Mouse (Mus musculus): ENCODE results near the gene Nt5c1a. TPM values are rescaled to one million over a fixed set of nuclear protein-coding genes. Genes with fewer than 3 reads are reported as not detected.

The Nt5c1a gene
- not detected for polyA plus RNA-seq (2014; fragmentation: Illumina TruSeq; extraction: RNeasy Lipid Tissue Mini Kit (QIAGEN cat#74804); ENCODE audit: low read depth, low replicate concordance)

DNA sequence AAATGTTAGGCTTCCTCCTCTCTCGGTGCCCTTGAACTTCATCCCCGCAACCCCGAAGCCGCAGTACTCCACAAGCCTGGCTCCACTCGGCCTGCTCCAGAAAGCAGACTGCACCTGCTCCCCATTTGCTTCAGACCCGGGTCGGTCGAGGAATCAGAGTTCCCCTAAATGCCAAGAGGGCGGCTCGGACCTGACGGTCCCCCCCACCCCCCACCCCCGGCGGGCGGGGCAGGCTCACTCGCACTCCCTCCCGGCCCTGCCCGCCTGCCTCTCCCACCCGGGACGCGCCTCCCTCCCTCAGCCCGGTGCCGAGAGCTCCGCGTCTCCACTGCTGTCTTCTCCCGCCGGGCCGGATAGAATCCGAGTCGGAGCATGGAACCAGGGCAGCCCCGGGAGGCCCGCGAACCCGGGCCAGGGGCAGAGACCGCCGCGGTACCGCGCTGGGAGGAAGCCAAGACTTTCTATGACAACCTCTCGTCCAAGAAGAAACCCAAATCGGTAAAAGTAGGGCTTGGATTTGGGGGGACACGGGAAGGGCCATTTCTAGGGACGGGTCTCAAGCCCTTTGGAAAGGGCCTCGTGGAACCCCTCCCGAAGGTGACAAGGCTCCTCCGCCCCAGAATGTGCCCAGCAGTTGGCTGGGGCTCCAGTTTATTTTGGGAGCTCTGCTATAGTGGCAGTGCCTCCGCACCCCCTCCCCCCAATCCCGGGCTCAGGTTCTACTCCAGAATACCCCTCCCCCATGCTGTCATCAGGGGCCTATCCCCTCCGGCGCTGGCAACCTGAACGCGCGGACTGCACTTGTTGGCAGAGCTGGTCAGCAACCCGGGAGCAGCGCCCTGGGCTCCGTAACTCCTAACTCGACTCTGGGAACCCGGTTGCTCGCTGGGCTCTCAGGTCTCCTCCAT is at the start of gene Nt5c1a:
Gene Nt5c1a, plus strand, starts transcription at position 319 of the 908 bp plus-strand sequence.

DNA sequence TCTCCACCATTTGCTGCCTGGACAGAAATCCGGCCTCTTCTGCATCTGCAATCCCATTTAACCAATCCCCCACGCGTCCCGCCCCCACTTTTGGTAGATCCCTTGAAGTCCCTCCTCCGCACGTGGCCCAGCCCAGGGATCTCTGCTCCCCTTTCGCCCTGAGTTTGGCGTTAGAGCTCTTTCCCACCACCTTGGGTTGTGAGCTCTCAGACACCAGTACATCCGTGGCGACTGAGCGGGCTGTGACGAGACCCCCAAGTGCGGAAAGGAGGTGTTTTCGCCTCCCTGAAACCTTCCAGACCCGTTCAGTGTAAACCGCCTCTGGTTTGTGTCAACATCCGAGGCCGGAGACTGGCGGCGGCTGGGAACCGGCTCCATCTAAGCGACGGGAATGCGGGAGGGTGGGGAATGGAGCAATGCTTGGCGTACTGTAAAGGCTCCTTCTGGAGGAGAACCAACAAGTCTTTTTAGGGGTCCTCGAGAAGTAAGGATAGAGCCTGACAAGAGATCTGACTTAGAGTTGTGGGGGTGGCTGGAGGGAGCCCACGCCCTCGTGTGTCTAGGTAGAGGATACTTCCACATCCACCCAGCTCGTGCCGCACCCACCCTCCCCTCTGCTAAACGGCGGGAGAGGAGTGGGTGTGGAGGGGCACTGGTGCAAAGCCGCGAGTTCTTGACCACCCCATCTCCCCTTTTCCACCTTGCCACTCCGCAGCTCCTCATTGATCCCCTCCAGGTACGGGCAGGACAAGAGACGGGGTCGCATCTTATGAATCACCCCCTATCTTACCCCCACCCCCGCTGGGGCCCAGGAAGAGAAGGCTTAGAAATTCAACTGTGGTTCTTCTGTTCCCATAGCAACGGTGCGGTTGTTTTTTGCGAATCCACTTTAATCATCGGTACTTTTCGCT is 18.7 kb upstream of the Nt5c1a start, which contains the start of gene Hpcal4:
Gene Hpcal4, plus strand, starts transcription at position 900 of the 911 bp plus-strand sequence.

DNA sequence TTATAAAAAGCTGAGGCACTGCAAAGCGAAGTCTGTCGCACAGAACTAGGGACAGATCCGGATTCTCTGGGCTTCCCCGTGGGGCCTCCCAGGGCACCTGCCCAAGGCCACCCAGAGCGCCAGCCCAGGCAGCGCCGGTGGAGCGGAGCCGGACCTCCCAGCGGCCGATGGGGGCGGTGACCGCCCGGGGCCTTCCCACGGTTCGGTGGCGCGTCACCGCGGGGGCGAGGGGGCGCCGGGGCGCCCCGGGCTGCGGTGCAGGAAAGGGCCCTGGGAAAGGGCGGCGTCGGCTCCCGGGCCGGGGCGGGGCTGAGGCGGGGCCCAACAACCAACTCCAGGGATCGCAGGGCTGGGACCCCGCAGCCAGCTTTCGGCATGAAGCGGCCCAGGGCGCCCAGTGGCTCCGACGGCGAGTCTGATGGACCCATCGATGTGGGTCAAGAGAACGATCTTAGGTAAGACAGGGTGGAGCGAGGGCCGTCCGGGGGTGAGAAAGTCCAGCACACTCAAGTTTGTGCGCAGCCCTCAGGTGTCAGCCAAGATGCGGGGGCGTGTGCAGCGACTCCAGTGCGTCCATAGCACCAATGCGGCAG is 32.3 kb downstream of the Nt5c1a start, which contains the start of gene Heyl:
Gene Heyl, plus strand, starts transcription at position 65 of the 593 bp plus-strand sequence.

DNA sequence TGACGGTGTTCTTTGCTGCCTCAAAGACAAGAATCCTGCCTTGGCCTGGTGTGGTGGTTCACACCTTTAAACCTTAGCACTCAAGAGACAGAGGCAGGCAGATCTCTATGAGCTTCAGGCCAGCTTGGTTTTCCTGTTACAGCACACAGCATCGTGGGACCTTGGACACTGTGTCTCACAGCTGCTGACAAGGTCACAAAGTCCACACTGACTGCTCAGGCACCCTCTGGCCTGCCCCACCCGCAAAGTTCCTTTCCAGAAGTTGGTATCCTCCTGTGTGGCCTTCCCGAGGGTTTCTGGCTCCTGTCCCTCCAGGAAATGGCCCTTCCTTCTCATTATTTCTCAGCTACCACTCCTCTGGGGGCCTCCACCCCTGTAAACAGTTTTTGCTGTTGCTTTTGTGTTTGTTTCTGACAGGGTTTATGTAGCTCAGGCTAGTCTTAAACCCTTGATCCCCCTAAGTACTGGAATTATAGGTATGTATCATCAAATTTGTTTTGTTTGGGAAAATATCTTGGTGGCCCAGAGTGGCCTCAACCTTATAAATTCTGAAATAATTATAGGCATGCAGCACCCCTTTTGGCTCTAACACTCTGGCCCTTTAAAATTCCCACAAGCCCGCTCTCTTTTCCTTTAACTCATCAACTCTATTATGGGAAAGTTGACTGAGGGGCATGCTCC is 60.6 kb downstream of the Nt5c1a start, which contains the start of gene Pabpc4:
Gene Pabpc4, plus strand, starts transcription at position 631 of the 681 bp plus-strand sequence.

Other genes starting within 250 kb of the Nt5c1a start
- gene Mfsd2a, start 240.3 kb upstream of the Nt5c1a start, polyA plus RNA-seq (2014; fragmentation: Illumina TruSeq; extraction: RNeasy Lipid Tissue Mini Kit (QIAGEN cat#74804); ENCODE audit: low read depth, low replicate concordance), result 6.0 TPM
- 1.5 TPM for gene Mycl, start 205.9 kb upstream of the Nt5c1a start, polyA plus RNA-seq (2014; fragmentation: Illumina TruSeq; extraction: RNeasy Lipid Tissue Mini Kit (QIAGEN cat#74804); ENCODE audit: low read depth, low replicate concordance)
- gene Trit1, start 184.9 kb upstream of the Nt5c1a start, polyA plus RNA-seq (2014; fragmentation: Illumina TruSeq; extraction: RNeasy Lipid Tissue Mini Kit (QIAGEN cat#74804); ENCODE audit: low read depth, low replicate concordance), result 13.7 TPM
- gene Bmp8b, start 96.3 kb upstream of the Nt5c1a start, polyA plus RNA-seq (2014; fragmentation: Illumina TruSeq; extraction: RNeasy Lipid Tissue Mini Kit (QIAGEN cat#74804); ENCODE audit: low read depth, low replicate concordance), result not detected
- not detected for gene Oxct2b, start 85.2 kb upstream of the Nt5c1a start, polyA plus RNA-seq (2014; fragmentation: Illumina TruSeq; extraction: RNeasy Lipid Tissue Mini Kit (QIAGEN cat#74804); ENCODE audit: low read depth, low replicate concordance)
- 9.0 TPM for gene Ppie, start 61.6 kb upstream of the Nt5c1a start, polyA plus RNA-seq (2014; fragmentation: Illumina TruSeq; extraction: RNeasy Lipid Tissue Mini Kit (QIAGEN cat#74804); ENCODE audit: low read depth, low replicate concordance)
- not detected for gene Hpcal4, start 18.3 kb upstream of the Nt5c1a start, polyA plus RNA-seq (2014; fragmentation: Illumina TruSeq; extraction: RNeasy Lipid Tissue Mini Kit (QIAGEN cat#74804); ENCODE audit: low read depth, low replicate concordance)
- gene Heyl, start 32.1 kb downstream of the Nt5c1a start, polyA plus RNA-seq (2014; fragmentation: Illumina TruSeq; extraction: RNeasy Lipid Tissue Mini Kit (QIAGEN cat#74804); ENCODE audit: low read depth, low replicate concordance), result 0.24 TPM
- 12.5 TPM for gene Pabpc4, start 60.8 kb downstream of the Nt5c1a start, polyA plus RNA-seq (2014; fragmentation: Illumina TruSeq; extraction: RNeasy Lipid Tissue Mini Kit (QIAGEN cat#74804); ENCODE audit: low read depth, low replicate concordance)
- gene Oxct2a, start 122.1 kb downstream of the Nt5c1a start, polyA plus RNA-seq (2014; fragmentation: Illumina TruSeq; extraction: RNeasy Lipid Tissue Mini Kit (QIAGEN cat#74804); ENCODE audit: low read depth, low replicate concordance), result not detected
- not detected for gene Bmp8a, start 141.7 kb downstream of the Nt5c1a start, polyA plus RNA-seq (2014; fragmentation: Illumina TruSeq; extraction: RNeasy Lipid Tissue Mini Kit (QIAGEN cat#74804); ENCODE audit: low read depth, low replicate concordance)